Mouse (Mus musculus): Measurements from ENCODE around the gene Sash1. TPM values are rescaled to one million over a fixed set of nuclear protein-coding genes. Genes with fewer than 3 reads are reported as not detected.

The Sash1 gene
- polyA plus RNA-seq, 1 experiment, result 0.03 TPM

- Histone ChIP-seq H3K27me3 (ENCODE audit: control insufficient read depth) (no peaks in the 10 kb centered on the region), H3K4me1 (ENCODE audit: control insufficient read depth) (no peaks in the 10 kb centered on the region), H3K36me3 (ENCODE audit: control insufficient read depth) (no peaks in the 10 kb centered on the region), H3K9me3 (ENCODE audit: control insufficient read depth, low read length) (no peaks in the 10 kb centered on the region), H3K4me3 (replicated peaks) (no peak overlapping the region)
- TF ChIP-seq GATA1 (IDR thresholded peaks at IDR 0.05; ENCODE audit: low read length) (no peak), TAL1 (IDR thresholded peaks at IDR 0.05; ENCODE audit: low read length) (no peak)
Measured at GRCm38 (mm10) chr10:8811261-8812039, 74.4 kb downstream of the Sash1 start.

GRCm38 (mm10) chr10:8810496-8810895 lies 75.4 kb downstream of the Sash1 start:
- Histone ChIP-seq H3K4me3 (replicated peaks) (no peak overlapping the region), H3K4me1 (ENCODE audit: control insufficient read depth) (no peaks in the 10 kb centered on the region), H3K9me3 (ENCODE audit: control insufficient read depth, low read length) (no peaks in the 10 kb centered on the region), H3K27me3 (ENCODE audit: control insufficient read depth) (no peaks in the 10 kb centered on the region), H3K36me3 (ENCODE audit: control insufficient read depth) (no peaks in the 10 kb centered on the region)
- no peak for TF ChIP-seq TAL1 (IDR thresholded peaks at IDR 0.05; ENCODE audit: low read length)
- no peak for TF ChIP-seq GATA1 (IDR thresholded peaks at IDR 0.05; ENCODE audit: low read length)

- TF ChIP-seq TAL1 (IDR thresholded peaks at IDR 0.05; ENCODE audit: low read length) (no peak), GATA1 (IDR thresholded peaks at IDR 0.05; ENCODE audit: low read length) (no peak)
- no peak overlapping the region for H3K4me3 ChIP-seq (replicated peaks)
- H3K27me3 ChIP-seq (ENCODE audit: control insufficient read depth), result no peaks in the 10 kb centered on the region
- no peaks in the 10 kb centered on the region for H3K9me3 ChIP-seq (ENCODE audit: control insufficient read depth, low read length)
- H3K36me3 ChIP-seq (ENCODE audit: control insufficient read depth), result no peaks in the 10 kb centered on the region
- H3K4me1 ChIP-seq (ENCODE audit: control insufficient read depth), result no peaks in the 10 kb centered on the region
Measured at GRCm38 (mm10) chr10:8808383-8808782, 77.5 kb downstream of the Sash1 start.

GRCm38 (mm10) chr10:8807581-8807980 lies 78.3 kb downstream of the Sash1 start:
- H3K4me3 ChIP-seq (replicated peaks), result no peak overlapping the region
- H3K4me1 ChIP-seq (ENCODE audit: control insufficient read depth), result no peaks in the 10 kb centered on the region
- H3K36me3 ChIP-seq (ENCODE audit: control insufficient read depth), result no peaks in the 10 kb centered on the region
- TF ChIP-seq GATA1 (IDR thresholded peaks at IDR 0.05; ENCODE audit: low read length), result no peak
- no peak for TF ChIP-seq TAL1 (IDR thresholded peaks at IDR 0.05; ENCODE audit: low read length)
- H3K27me3 ChIP-seq (ENCODE audit: control insufficient read depth), result no peaks in the 10 kb centered on the region
- H3K9me3 ChIP-seq (ENCODE audit: control insufficient read depth, low read length), result no peaks in the 10 kb centered on the region

- Histone ChIP-seq H3K9me3 (ENCODE audit: control insufficient read depth, low read length) (no peaks in the 10 kb centered on the region), H3K27me3 (ENCODE audit: control insufficient read depth) (no peaks in the 10 kb centered on the region), H3K4me1 (ENCODE audit: control insufficient read depth) (peaks cover 14% of the 10 kb centered on the region), H3K4me3 (replicated peaks) (no peak overlapping the region), H3K36me3 (ENCODE audit: control insufficient read depth) (no peaks in the 10 kb centered on the region)
- TF ChIP-seq TAL1 (IDR thresholded peaks at IDR 0.05; ENCODE audit: low read length) (no peak), GATA1 (IDR thresholded peaks at IDR 0.05; ENCODE audit: low read length) (no peak)
Measured at GRCm38 (mm10) chr10:8805402-8805801, 80.5 kb downstream of the Sash1 start.

GRCm38 (mm10) chr10:8804292-8804691 lies 81.6 kb downstream of the Sash1 start:
- no peaks in the 10 kb centered on the region for H3K36me3 ChIP-seq (ENCODE audit: control insufficient read depth)
- no peak for TF ChIP-seq TAL1 (IDR thresholded peaks at IDR 0.05; ENCODE audit: low read length)
- no peak for TF ChIP-seq GATA1 (IDR thresholded peaks at IDR 0.05; ENCODE audit: low read length)
- no peak overlapping the region for H3K4me3 ChIP-seq (replicated peaks)
- no peaks in the 10 kb centered on the region for H3K9me3 ChIP-seq (ENCODE audit: control insufficient read depth, low read length)
- H3K4me1 ChIP-seq (ENCODE audit: control insufficient read depth), result peaks cover 14% of the 10 kb centered on the region
- no peaks in the 10 kb centered on the region for H3K27me3 ChIP-seq (ENCODE audit: control insufficient read depth)

GRCm38 (mm10) chr10:8801719-8802347 lies 84.0 kb downstream of the Sash1 start:
- Histone ChIP-seq H3K27me3 (ENCODE audit: control insufficient read depth) (no peaks in the 10 kb centered on the region), H3K36me3 (ENCODE audit: control insufficient read depth) (no peaks in the 10 kb centered on the region; the same call in 1 of the 2 replicates), H3K9me3 (ENCODE audit: control insufficient read depth, low read length) (no peaks in the 10 kb centered on the region), H3K4me1 (ENCODE audit: control insufficient read depth) (peaks cover 14% of the 10 kb centered on the region), H3K4me3 (replicated peaks) (no peak overlapping the region)
- no peak for TF ChIP-seq GATA1 (IDR thresholded peaks at IDR 0.05; ENCODE audit: low read length)
- no peak for TF ChIP-seq TAL1 (IDR thresholded peaks at IDR 0.05; ENCODE audit: low read length)

GRCm38 (mm10) chr10:8801139-8801613 lies 84.7 kb downstream of the Sash1 start:
- TF ChIP-seq GATA1 (IDR thresholded peaks at IDR 0.05; ENCODE audit: low read length), result no peak
- TF ChIP-seq TAL1 (IDR thresholded peaks at IDR 0.05; ENCODE audit: low read length), result no peak
- H3K9me3 ChIP-seq (ENCODE audit: control insufficient read depth, low read length), result no peaks in the 10 kb centered on the region
- H3K4me3 ChIP-seq (replicated peaks), result no peak overlapping the region
- H3K36me3 ChIP-seq (ENCODE audit: control insufficient read depth), result no peaks in the 10 kb centered on the region; the same call in 1 of the 2 replicates
- no peaks in the 10 kb centered on the region for H3K27me3 ChIP-seq (ENCODE audit: control insufficient read depth)
- peaks cover 14% of the 10 kb centered on the region for H3K4me1 ChIP-seq (ENCODE audit: control insufficient read depth)

- Histone ChIP-seq H3K4me3 (replicated peaks) (no peak overlapping the region), H3K27me3 (ENCODE audit: control insufficient read depth) (no peaks in the 10 kb centered on the region), H3K9me3 (ENCODE audit: control insufficient read depth, low read length) (no peaks in the 10 kb centered on the region), H3K4me1 (ENCODE audit: control insufficient read depth) (peaks cover 14% of the 10 kb centered on the region), H3K36me3 (ENCODE audit: control insufficient read depth) (no peaks in the 10 kb centered on the region; the same call in 1 of the 2 replicates)
- no peak for TF ChIP-seq GATA1 (IDR thresholded peaks at IDR 0.05; ENCODE audit: low read length)
- no peak for TF ChIP-seq TAL1 (IDR thresholded peaks at IDR 0.05; ENCODE audit: low read length)
Measured at GRCm38 (mm10) chr10:8797826-8798225, 88.0 kb downstream of the Sash1 start.
